15 mouse cellular contexts compared by ENCODE assay signal in genomic region chr15:59945208-59945607, GRCm38 (mm10).
DNase-seq lines count a peak whose midpoint lies in the region; ATAC-seq and TF ChIP-seq lines count a peak whose summit lies in the region.
"Had no signal": no experiment of that assay in that cellular context is flagged by ENCODE, and none has a peak within 500 bp of the region (broad histone marks: within the 10 kb centered on the region; RNA-seq: fewer than 3 reads in every experiment).

No protein-coding gene starts in this region.

- 3% methylated on average over 8 of the region's 8 CpGs for WGBS in neural tube, embryonic 15.5 days
- WGBS in forebrain, embryonic 14.5 days: 4% methylated on average over 8 of the region's 8 CpGs
- 5% methylated on average over 8 of the region's 8 CpGs for WGBS in midbrain, embryonic 10.5 days
- 26% methylated on average over 8 of the region's 8 CpGs for WGBS in lung, postnatal 0 days

- H3K9me3 ChIP-seq in neural tube, embryonic 15.5 days (replicated peaks): no peaks in the 10 kb centered on the region
- H3K9me3 ChIP-seq in forebrain, embryonic 14.5 days (replicated peaks; ENCODE audit: control insufficient read depth, low read length): no peaks in the 10 kb centered on the region
- H3K9me3 ChIP-seq in midbrain, embryonic 10.5 days (replicated peaks): 0 out of 2 replicates have a peak, but pooled peaks cover 8% of the 10 kb centered on the region
- H3K9me3 ChIP-seq in lung, postnatal 0 days (ENCODE audit: low read length): no peaks in the 10 kb centered on the region
- H3K9me3 ChIP-seq: liver, embryonic 15.5 days had no signal

- no peak overlapping the region for H3K9ac ChIP-seq in neural tube, embryonic 15.5 days (replicated peaks)
- no peak overlapping the region for H3K9ac ChIP-seq in forebrain, embryonic 14.5 days (ENCODE audit: low read length)
- H3K9ac ChIP-seq in lung, postnatal 0 days (replicated peaks; ENCODE audit: low read depth): no peak overlapping the region
- H3K9ac ChIP-seq: liver, embryonic 15.5 days had no signal

- TF ChIP-seq EP300 in lung, postnatal 0 days (IDR thresholded peaks at IDR 0.05): no peak

- no peaks in the 10 kb centered on the region for H3K27me3 ChIP-seq in neural tube, embryonic 15.5 days (replicated peaks)
- H3K27me3 ChIP-seq in forebrain, embryonic 14.5 days (replicated peaks; ENCODE audit: control insufficient read depth, insufficient read depth, low read length): no peaks in the 10 kb centered on the region
- peaks cover 6% of the 10 kb centered on the region; the same call in 1 of the 2 replicates for H3K27me3 ChIP-seq in midbrain, embryonic 10.5 days (ENCODE audit: low read depth, poor library complexity, severe bottlenecking)
- no peaks in the 10 kb centered on the region for H3K27me3 ChIP-seq in lung, postnatal 0 days (replicated peaks; ENCODE audit: insufficient read depth, low read length)
- H3K27me3 ChIP-seq: liver, embryonic 15.5 days had no signal

- TF ChIP-seq CTCF in lung, postnatal 0 days (IDR thresholded peaks at IDR 0.05): no peak

- no peak overlapping the region for H3K4me3 ChIP-seq in neural tube, embryonic 15.5 days (replicated peaks)
- no peak overlapping the region for H3K4me3 ChIP-seq in forebrain, embryonic 14.5 days (ENCODE audit: low read depth, low read length)
- no peak overlapping the region for H3K4me3 ChIP-seq in midbrain, embryonic 10.5 days
- H3K4me3 ChIP-seq in lung, postnatal 0 days (ENCODE audit: low read depth, low read length): no peak overlapping the region
- H3K4me3 ChIP-seq: liver, embryonic 15.5 days had no signal

- DNase-seq in neural tube, embryonic 10.5 days (ENCODE audit: extremely low spot score, low spot score): peak; percentile 18
- peak; percentile 60 for DNase-seq in forebrain, embryonic 14.5 days (ENCODE audit: low spot score)
- DNase-seq in midbrain, embryonic 10.5 days (ENCODE audit: low spot score): peak; percentile 28
- peak; percentile 23 for DNase-seq in retina, postnatal 1 day
- DNase-seq in cerebellum, adult 18-20 months: no peak
- no peak for DNase-seq in spleen, postnatal 14 days (ENCODE audit: low spot score in 2 of 2)
- no peak for DNase-seq in lung, postnatal 0 days (ENCODE audit: low spot score)
- DNase-seq: adrenal gland, postnatal 36 days; B cell, adult 2 months; cerebellum, adult 11 months; right cerebral cortex, adult 18-20 months had no signal

- no peak for ATAC-seq in neural tube, embryonic 15.5 days (ENCODE audit: low FRiP score)
- peak; percentile 75 for ATAC-seq in forebrain, embryonic 14.5 days
- no peak for ATAC-seq in lung, postnatal 0 days
- ATAC-seq: intestine, postnatal 0 days had no signal

- H3K4me1 ChIP-seq in neural tube, embryonic 15.5 days: peaks cover 5% of the 10 kb centered on the region; the same call in 1 of the 2 replicates
- H3K4me1 ChIP-seq in forebrain, embryonic 14.5 days (ENCODE audit: control insufficient read depth, insufficient read depth, low read length): peaks cover 5% of the 10 kb centered on the region
- H3K4me1 ChIP-seq in midbrain, embryonic 10.5 days: peaks cover 10% of the 10 kb centered on the region
- no peaks in the 10 kb centered on the region for H3K4me1 ChIP-seq in lung, postnatal 0 days (ENCODE audit: insufficient read depth, low read depth, low read length)
- H3K4me1 ChIP-seq: liver, embryonic 15.5 days had no signal

- H3K27ac ChIP-seq in neural tube, embryonic 15.5 days (replicated peaks): no peak overlapping the region
- H3K27ac ChIP-seq in forebrain, embryonic 14.5 days (ENCODE audit: low read depth, low read length): no peak overlapping the region
- H3K27ac ChIP-seq in midbrain, embryonic 10.5 days (replicated peaks): no peak overlapping the region
- no peak overlapping the region for H3K27ac ChIP-seq in lung, postnatal 0 days (ENCODE audit: low read length)
- H3K27ac ChIP-seq: liver, embryonic 15.5 days; macrophage had no signal

- H3K4me2 ChIP-seq in neural tube, embryonic 15.5 days: no peak overlapping the region
- no peak overlapping the region for H3K4me2 ChIP-seq in forebrain, embryonic 14.5 days (ENCODE audit: low read length)
- no peak overlapping the region for H3K4me2 ChIP-seq in lung, postnatal 0 days (replicated peaks; ENCODE audit: low read depth, low read length)
- H3K4me2 ChIP-seq: liver, embryonic 15.5 days had no signal

- H3K36me3 ChIP-seq in neural tube, embryonic 15.5 days: no peaks in the 10 kb centered on the region
- no peaks in the 10 kb centered on the region for H3K36me3 ChIP-seq in forebrain, embryonic 14.5 days (ENCODE audit: control insufficient read depth, insufficient read depth, low read length)
- no peaks in the 10 kb centered on the region for H3K36me3 ChIP-seq in midbrain, embryonic 10.5 days
- H3K36me3 ChIP-seq in lung, postnatal 0 days (ENCODE audit: insufficient read depth, low read length): no peaks in the 10 kb centered on the region
- H3K36me3 ChIP-seq: liver, embryonic 15.5 days had no signal

Comparison
In these comparisons a context has a peak if more than half of its experiments do, and no peak if none do; other contexts are left out.
1. DNase-seq: peak in neural tube, embryonic 10.5 days (single experiment), forebrain, embryonic 14.5 days (single experiment), midbrain, embryonic 10.5 days (single experiment) and retina, postnatal 1 day (single experiment); none in cerebellum, adult 18-20 months (0 of 2), spleen, postnatal 14 days (0 of 2) and lung, postnatal 0 days (single experiment).